Mouse (Mus musculus): Measurements from ENCODE around the gene E330009J07Rik.

Gene E330009J07Rik

GRCm38 (mm10) chr6:40430251-40430650 is 5.7 kb downstream of the E330009J07Rik start:
- no peak for DNase-seq (ENCODE audit: low read depth, low spot score)

GRCm38 (mm10) chr6:40429521-40429931 is 6.4 kb downstream of the E330009J07Rik start:
- DNase-seq (ENCODE audit: low read depth, low spot score), result no peak

- DNase-seq (ENCODE audit: low read depth, low spot score), result no peak
Observed at GRCm38 (mm10) chr6:40428696-40429095, 7.2 kb downstream of the E330009J07Rik start.

- no peak for DNase-seq (ENCODE audit: low read depth, low spot score)
Observed at GRCm38 (mm10) chr6:40427441-40427840, 8.5 kb downstream of the E330009J07Rik start.

GRCm38 (mm10) chr6:40423774-40424173 is 12.2 kb downstream of the E330009J07Rik start:
- peak; percentile 63 for DNase-seq (ENCODE audit: low read depth, low spot score)

- DNase-seq (ENCODE audit: low read depth, low spot score), result no peak
Observed at GRCm38 (mm10) chr6:40423013-40423412, 12.9 kb downstream of the E330009J07Rik start.

GRCm38 (mm10) chr6:40421099-40421498 is 14.8 kb downstream of the E330009J07Rik start:
- no peak for DNase-seq (ENCODE audit: low read depth, low spot score)

GRCm38 (mm10) chr6:40418386-40418785 is 17.5 kb downstream of the E330009J07Rik start:
- no peak for DNase-seq (ENCODE audit: low read depth, low spot score)

- no peak for DNase-seq (ENCODE audit: low read depth, low spot score)
Observed at GRCm38 (mm10) chr6:40415799-40416198, 20.1 kb downstream of the E330009J07Rik start.

GRCm38 (mm10) chr6:40413565-40413964 is 22.4 kb downstream of the E330009J07Rik start:
- no peak for DNase-seq (ENCODE audit: low read depth, low spot score)

GRCm38 (mm10) chr6:40413046-40413445 is 22.9 kb downstream of the E330009J07Rik start:
- no peak for DNase-seq (ENCODE audit: low read depth, low spot score)

GRCm38 (mm10) chr6:40411085-40411484 is 24.9 kb downstream of the E330009J07Rik start:
- no peak for DNase-seq (ENCODE audit: low read depth, low spot score)

GRCm38 (mm10) chr6:40403640-40404285 is 32.2 kb downstream of the E330009J07Rik start:
- no peak for DNase-seq (ENCODE audit: low read depth, low spot score)

- no peak for DNase-seq (ENCODE audit: low read depth, low spot score)
Observed at GRCm38 (mm10) chr6:40402031-40402430, 33.9 kb downstream of the E330009J07Rik start.

- DNase-seq (ENCODE audit: low read depth, low spot score), result peak; percentile 79
Observed at GRCm38 (mm10) chr6:40393213-40393612, 42.7 kb downstream of the E330009J07Rik start.

GRCm38 (mm10) chr6:40390975-40391374 is 45.0 kb downstream of the E330009J07Rik start:
- no peak for DNase-seq (ENCODE audit: low read depth, low spot score)

GRCm38 (mm10) chr6:40388660-40389059 is 47.3 kb downstream of the E330009J07Rik start:
- no peak for DNase-seq (ENCODE audit: low read depth, low spot score)

- DNase-seq (ENCODE audit: low read depth, low spot score), result no peak
Observed at GRCm38 (mm10) chr6:40385682-40386081, 50.3 kb downstream of the E330009J07Rik start.

- no peak for DNase-seq (ENCODE audit: low read depth, low spot score)
Observed at GRCm38 (mm10) chr6:40381908-40382307, 54.0 kb downstream of the E330009J07Rik start.

GRCm38 (mm10) chr6:40380181-40380580 is 55.8 kb downstream of the E330009J07Rik start:
- no peak for DNase-seq (ENCODE audit: low read depth, low spot score)

- DNase-seq (ENCODE audit: low read depth, low spot score), result no peak
Observed at GRCm38 (mm10) chr6:40371031-40371430, 64.9 kb downstream of the E330009J07Rik start.

GRCm38 (mm10) chr6:40353360-40353759 is 82.6 kb downstream of the E330009J07Rik start:
- peak; percentile 53 for DNase-seq (ENCODE audit: low read depth, low spot score)
